Mouse (Mus musculus) urinary bladder, postnatal 0 days (tissue): ENCODE results near the gene Spata9. TPM values are rescaled to one million over a fixed set of nuclear protein-coding genes. Genes with fewer than 3 reads are reported as not detected.

Experiments
- polyA plus RNA-seq: library from polyadenylated mRNA; unstranded; fragments of >200 nt; fragmentation: Nextera tagmentation; extraction: Ambion mirVana; gene quantifications from 2 replicates; pipeline ENCODE4 v1.2.1, GENCODE M21; 2015

The Spata9 gene
- polyA plus RNA-seq: 0.33 and 0.45 TPM in 2 replicates

DNA sequence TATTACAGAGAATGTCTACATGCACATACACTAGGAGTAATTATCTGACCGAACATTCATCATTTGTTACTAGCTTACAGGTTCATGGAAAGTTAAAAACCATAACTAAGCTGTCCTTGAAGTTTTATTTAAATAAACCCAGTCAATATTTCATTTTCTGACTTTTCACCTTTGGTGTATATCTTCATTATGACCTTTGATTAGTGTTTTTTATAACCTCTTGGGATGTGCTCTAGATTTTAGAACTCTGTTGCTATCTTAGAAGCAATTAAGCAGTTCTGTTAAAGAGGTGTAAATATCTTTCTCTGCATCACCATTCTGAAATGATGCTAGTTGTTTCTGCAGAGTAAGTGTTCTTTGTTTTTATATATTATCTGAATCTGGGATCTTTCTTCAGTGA lies at the start of gene Spata9:
Gene Spata9, plus strand, starts transcription at position 301 of the 400 bp plus-strand sequence.

DNA sequence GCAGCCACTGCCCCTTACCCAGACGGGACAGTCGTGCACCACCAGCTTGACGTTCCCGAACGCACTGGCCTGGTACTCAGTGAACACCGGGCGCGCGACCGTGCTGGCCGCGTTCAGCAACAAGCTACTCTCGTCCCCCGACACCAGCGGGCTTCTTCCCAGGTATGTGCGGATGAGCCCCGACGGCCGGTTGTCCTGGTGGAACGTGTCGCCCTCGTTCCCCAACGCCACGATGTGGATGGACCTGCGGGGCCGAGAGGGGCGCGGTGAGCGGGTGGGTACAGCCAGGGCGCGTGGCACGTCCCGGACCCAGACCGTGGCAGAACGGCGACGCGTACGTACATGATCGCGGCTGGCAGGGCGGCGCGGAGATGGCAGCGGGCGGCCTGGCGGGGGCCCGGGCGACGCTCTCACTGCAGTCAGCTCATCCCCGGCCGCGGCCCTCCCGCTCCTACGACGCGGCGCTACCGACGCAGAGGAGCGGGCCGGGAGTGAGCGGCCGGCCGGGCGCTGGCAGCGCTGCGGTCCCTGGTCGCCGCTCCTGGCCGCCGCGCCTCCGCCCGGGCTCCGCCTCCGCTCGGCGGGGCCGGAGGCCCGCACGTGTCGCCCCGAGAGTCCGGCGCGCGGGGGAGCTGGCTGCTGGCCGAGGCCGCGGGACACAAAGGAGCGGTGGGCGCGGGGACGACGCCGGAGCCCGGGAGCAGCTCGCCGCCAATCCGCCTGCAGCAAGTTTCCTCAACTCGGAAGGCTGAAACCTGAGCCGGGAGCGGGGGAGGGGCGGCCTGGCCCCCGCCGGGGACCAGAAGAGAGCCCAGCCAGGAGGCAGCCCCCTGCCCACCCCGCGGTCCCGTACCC lies 23.5 kb upstream of the Spata9 start, which contains the start of gene Rhobtb3:
Gene Rhobtb3, minus strand, starts transcription at position 737 of the 855 bp plus-strand sequence.

DNA sequence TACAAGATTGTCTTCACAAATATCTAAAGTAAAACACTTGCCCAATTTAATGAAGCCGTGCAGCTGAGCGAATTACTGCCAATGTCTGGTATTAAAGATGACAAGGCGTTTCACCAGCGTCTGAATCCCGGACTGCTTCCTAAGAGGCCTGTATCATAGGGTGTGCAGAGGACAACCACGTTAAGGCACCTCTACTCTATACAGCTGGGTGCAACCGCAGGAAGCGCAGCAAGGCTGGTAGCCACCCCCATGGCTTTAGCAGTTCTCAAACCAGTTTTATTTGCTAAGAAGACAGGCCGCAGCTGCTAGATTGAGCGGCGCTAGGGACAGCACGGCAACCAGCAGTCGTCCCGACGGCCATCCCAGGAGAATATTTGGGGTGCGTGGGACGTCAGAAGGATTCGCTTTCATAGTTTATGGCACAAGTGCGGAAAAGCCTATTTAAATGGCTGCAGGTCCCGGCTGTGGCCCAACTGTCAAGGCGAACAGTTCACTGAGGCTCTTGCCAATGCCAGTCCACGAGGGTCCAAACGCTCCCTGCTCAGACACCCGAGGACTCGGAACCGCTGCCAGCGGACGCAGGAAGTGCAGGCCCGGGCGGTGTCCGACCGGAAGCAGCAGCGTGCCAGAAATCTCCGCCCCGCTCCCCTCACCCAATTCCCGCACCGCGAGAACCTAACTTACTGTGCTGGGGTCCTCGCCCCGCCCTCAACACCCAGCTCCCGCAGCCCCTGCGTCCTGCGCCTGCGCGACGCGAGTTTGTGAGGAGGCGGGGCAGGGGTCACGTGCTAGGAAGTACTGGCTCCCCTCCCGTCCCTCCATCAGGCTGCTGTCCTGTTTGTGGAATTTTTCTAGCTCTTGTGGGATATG lies 51.3 kb downstream of the Spata9 start, which contains the start of gene Rfesd:
Gene Rfesd, minus strand, starts transcription at position 746 of the 870 bp plus-strand sequence.

Other genes with a start within 250 kb of the Spata9 start
- 90.0 and 105 TPM in 2 replicates for gene Glrx, start 127.3 kb upstream of the Spata9 start, polyA plus RNA-seq
- 15.6 and 22.5 TPM in 2 replicates for gene Rhobtb3, start 23.2 kb upstream of the Spata9 start, polyA plus RNA-seq
- gene Rfesd, start 51.6 kb downstream of the Spata9 start, polyA plus RNA-seq: 16.6 and 20.0 TPM in 2 replicates
- gene Gpr150, start 89.8 kb downstream of the Spata9 start, polyA plus RNA-seq: 0.06 and 0.07 TPM in 2 replicates
- 3.7 and 4.0 TPM in 2 replicates for gene Arsk, start 131.5 kb downstream of the Spata9 start, polyA plus RNA-seq
- gene Ttc37, start 131.6 kb downstream of the Spata9 start, polyA plus RNA-seq: 6.6 and 7.1 TPM in 2 replicates